Mouse (Mus musculus) MEL (cell line): ENCODE data around the gene Tubb2b. TPM values are rescaled to one million over a fixed set of nuclear protein-coding genes. Genes with fewer than 3 reads are reported as not detected.
A peak's percentile ranks its signal among the peaks of the same experiment; 100 is the strongest.

Source experiments
- DNase-seq: peaks from one replicate; pipeline ENCODE4 v3.0.0; 2011; ENCODE audit warnings: low read depth, low spot score
- H3K27ac ChIP-seq: 2 replicates; pipeline ENCODE4 v1.5.1; 2012; ENCODE audit warnings: low read depth, mild to moderate bottlenecking, control low read depth, low read length, moderate library complexity; ENCODE audit not compliant: control insufficient read depth
- H3K27me3 ChIP-seq, 2 experiments: fragments of 150-350 bp in 1 of 2; sonication (generic) in 1 of 2; 2 replicates each; pipeline ENCODE4 v1.6.1; 2012; ENCODE audit warnings: low read length in 2 of 2, mild to moderate bottlenecking in 2 of 2, improper control_type of control experiment in 1 of 2, moderate library complexity in 1 of 2; ENCODE audit not compliant: insufficient read depth in 2 of 2, control insufficient read depth in 1 of 2
- H3K36me3 ChIP-seq, 2 experiments: 2 replicates each; pipeline ENCODE4 v1.6.1; 2012 to 2014; ENCODE audit warnings: low read length in 2 of 2, improper control_type of control experiment in 1 of 2, inconsistent platforms in 1 of 2, mild to moderate bottlenecking in 1 of 2; ENCODE audit not compliant: insufficient read depth in 2 of 2, control insufficient read depth in 1 of 2
- H3K4me1 ChIP-seq, 2 experiments: fragments of 150-350 bp in 1 of 2; sonication (generic) in 1 of 2; 2 replicates each; pipeline ENCODE4 v1.6.1; 2012; ENCODE audit warnings: low read length in 2 of 2, improper control_type of control experiment in 1 of 2, mild to moderate bottlenecking in 1 of 2; ENCODE audit not compliant: insufficient read depth in 2 of 2, control insufficient read depth in 1 of 2
- H3K4me3 ChIP-seq, 2 experiments: fragments of 150-350 bp in 1 of 2; sonication (generic) in 1 of 2; 2 replicates each; pipeline ENCODE4 v1.5.1; 2012; ENCODE audit warnings: low read depth in 2 of 2, low read length in 2 of 2, mild to moderate bottlenecking in 2 of 2, moderate library complexity in 2 of 2, control low read depth in 1 of 2, improper control_type of control experiment in 1 of 2; ENCODE audit not compliant: control insufficient read depth in 1 of 2, insufficient read depth in 1 of 2
- H3K79me2 ChIP-seq: 2 replicates; pipeline ENCODE4 v1.6.1; 2012; ENCODE audit warnings: mild to moderate bottlenecking, low read length, moderate library complexity; ENCODE audit not compliant: control insufficient read depth, poor library complexity, insufficient read depth
- H3K9ac ChIP-seq: 2 replicates; pipeline ENCODE4 v1.6.1; 2012; ENCODE audit warnings: low read depth, mild to moderate bottlenecking, control low read depth, low read length, moderate library complexity; ENCODE audit not compliant: control insufficient read depth, poor library complexity, severe bottlenecking
- H3K9me3 ChIP-seq: fragments of 150-350 bp; sonication (generic); replicated peaks from 2 replicates; pipeline ENCODE4 v1.6.1; 2012; ENCODE audit warnings: mild to moderate bottlenecking, low read length, improper control_type of control experiment, moderate library complexity; ENCODE audit not compliant: insufficient read depth
- BHLHE40 ChIP-seq: IDR thresholded peaks from 2 replicates; pipeline ENCODE4 v1.6.1; 2012; ENCODE audit warnings: low read depth, mild to moderate bottlenecking, inconsistent platforms, low read length, improper control_type of control experiment, borderline replicate concordance
- CHD2 ChIP-seq: IDR thresholded peaks from 2 replicates; pipeline ENCODE4 v1.6.1; 2011; ENCODE audit warnings: low read length, improper control_type of control experiment
- CTCF ChIP-seq, 3 experiments: IDR thresholded peaks in 2 of 3; conservative IDR thresholded peaks in 1 of 3; 2 replicates each; pipeline ENCODE4 v1.5.1; 2011 to 2012; ENCODE audit warnings: low read length in 3 of 3, low read depth in 2 of 3, mild to moderate bottlenecking in 2 of 3, improper control_type of control experiment in 1 of 3, inconsistent platforms in 1 of 3, mixed read lengths in 1 of 3, moderate library complexity in 1 of 3; ENCODE audit not compliant: control insufficient read depth in 1 of 3, insufficient read depth in 1 of 3, poor library complexity in 1 of 3, severe bottlenecking in 1 of 3
- E2F4 ChIP-seq: IDR thresholded peaks from 2 replicates; pipeline ENCODE4 v1.6.1; 2011; ENCODE audit warnings: low read depth, low read length, improper control_type of control experiment, borderline replicate concordance
- EP300 ChIP-seq, 2 experiments: IDR thresholded peaks; 2 replicates each; pipeline ENCODE4 v1.6.1; 2011; ENCODE audit warnings: improper control_type of control experiment in 2 of 2, low read length in 2 of 2, low read depth in 1 of 2, mild to moderate bottlenecking in 1 of 2
- ETS1 ChIP-seq: IDR thresholded peaks from 2 replicates; pipeline ENCODE4 v1.6.1; 2012; ENCODE audit warnings: low read depth, mild to moderate bottlenecking, inconsistent platforms, low read length, improper control_type of control experiment, moderate library complexity
- GABPA ChIP-seq: IDR thresholded peaks from 2 replicates; pipeline ENCODE4 v1.6.1; 2012; ENCODE audit warnings: low read depth, mild to moderate bottlenecking, inconsistent platforms, low read length, improper control_type of control experiment, moderate library complexity
- JUND ChIP-seq: IDR thresholded peaks from 2 replicates; pipeline ENCODE4 v1.6.1; 2011; ENCODE audit warnings: low read depth, mild to moderate bottlenecking, improper control_type of control experiment, low read length
- KAT2A ChIP-seq: conservative IDR thresholded peaks from 2 replicates; pipeline ENCODE4 v1.6.1; 2012; ENCODE audit warnings: low read depth, low read length, improper control_type of control experiment, inconsistent platforms
- MAX ChIP-seq: IDR thresholded peaks from 2 replicates; pipeline ENCODE4 v1.6.1; 2011; ENCODE audit warnings: low read length, improper control_type of control experiment
- MEF2A ChIP-seq: IDR thresholded peaks from 2 replicates; pipeline ENCODE4 v1.6.1; 2014; ENCODE audit warnings: low read depth, mild to moderate bottlenecking, inconsistent platforms, low read length, improper control_type of control experiment; ENCODE audit not compliant: poor library complexity, insufficient replicate concordance, severe bottlenecking; ENCODE audit errors: extremely low read depth
- MXI1 ChIP-seq: IDR thresholded peaks from 2 replicates; pipeline ENCODE4 v1.6.1; 2011; ENCODE audit warnings: mild to moderate bottlenecking, low read depth, low read length, improper control_type of control experiment
- MYB ChIP-seq: IDR thresholded peaks from 2 replicates; pipeline ENCODE4 v1.6.1; 2011; ENCODE audit warnings: mild to moderate bottlenecking, low read depth, low read length, improper control_type of control experiment
- MYC ChIP-seq: IDR thresholded peaks from 2 replicates; pipeline ENCODE4 v1.6.1; 2011; ENCODE audit warnings: low read depth, mild to moderate bottlenecking, low read length, improper control_type of control experiment, moderate library complexity
- POLR2A ChIP-seq, 2 experiments: IDR thresholded peaks; 2 replicates each; pipeline ENCODE4 v1.6.1; 2011 to 2012; ENCODE audit warnings: low read length in 2 of 2, mild to moderate bottlenecking in 2 of 2, control low read depth in 1 of 2, improper control_type of control experiment in 1 of 2, low read depth in 1 of 2, moderate library complexity in 1 of 2; ENCODE audit not compliant: control insufficient read depth in 1 of 2, insufficient read depth in 1 of 2, poor library complexity in 1 of 2
- POLR2AphosphoS2 ChIP-seq: IDR thresholded peaks from 2 replicates; pipeline ENCODE4 v1.6.1; 2011; ENCODE audit warnings: low read length, improper control_type of control experiment
- SIN3A ChIP-seq: IDR thresholded peaks from 2 replicates; pipeline ENCODE4 v1.6.1; 2012; ENCODE audit warnings: low read length, improper control_type of control experiment, inconsistent platforms
- TAL1 ChIP-seq: IDR thresholded peaks from 2 replicates; pipeline ENCODE4 v1.6.1; 2012; ENCODE audit warnings: mild to moderate bottlenecking, inconsistent platforms, low read length, moderate library complexity, mixed read lengths
- TBP ChIP-seq: IDR thresholded peaks from 2 replicates; pipeline ENCODE4 v1.8.0; 2011; ENCODE audit warnings: low read depth, low read length, improper control_type of control experiment
- TCF12 ChIP-seq: IDR thresholded peaks from 2 replicates; pipeline ENCODE4 v1.6.1; 2014; ENCODE audit warnings: low read depth, mild to moderate bottlenecking, inconsistent platforms, low read length, improper control_type of control experiment, moderate library complexity
- UBTF ChIP-seq: IDR thresholded peaks from 2 replicates; pipeline ENCODE4 v1.6.1; 2012; ENCODE audit warnings: low read depth, mild to moderate bottlenecking, inconsistent platforms, low read length, improper control_type of control experiment, moderate library complexity, borderline replicate concordance; ENCODE audit not compliant: insufficient read depth
- USF1 ChIP-seq: IDR thresholded peaks from 2 replicates; pipeline ENCODE4 v1.6.1; 2014; ENCODE audit warnings: low read depth, mild to moderate bottlenecking, inconsistent platforms, low read length, improper control_type of control experiment, moderate library complexity
- USF2 ChIP-seq, 2 experiments: IDR thresholded peaks; 2 replicates each; pipeline ENCODE4 v1.6.1; 2011 to 2012; ENCODE audit warnings: improper control_type of control experiment in 2 of 2, low read length in 2 of 2, borderline replicate concordance in 1 of 2, inconsistent platforms in 1 of 2, low read depth in 1 of 2, mild to moderate bottlenecking in 1 of 2; ENCODE audit not compliant: insufficient read depth in 1 of 2
- ZC3H11A ChIP-seq: IDR thresholded peaks from 2 replicates; pipeline ENCODE4 v1.6.1; 2012; ENCODE audit warnings: low read depth, mild to moderate bottlenecking, inconsistent platforms, low read length, improper control_type of control experiment
- ZKSCAN1 ChIP-seq: IDR thresholded peaks from 2 replicates; pipeline ENCODE4 v1.6.1; 2012; ENCODE audit warnings: low read depth, mild to moderate bottlenecking, inconsistent platforms, low read length, improper control_type of control experiment, moderate library complexity
- ZMIZ1 ChIP-seq: IDR thresholded peaks from 2 replicates; pipeline ENCODE4 v1.6.1; 2012; ENCODE audit warnings: low read depth, mild to moderate bottlenecking, inconsistent platforms, low read length, improper control_type of control experiment, moderate library complexity
- polyA plus RNA-seq, 2 experiments: library from polyadenylated mRNA; stranded (reverse) in 1 of 2; unstranded in 1 of 2; fragments of >175 nt in 1 of 2; fragments of >200 nt in 1 of 2; gene quantifications; 2 replicates each; pipeline versions ENCODE4 v1.2.1 to v1.2.4; 2012; ENCODE audit warnings: low replicate concordance in 2 of 2, low read depth in 1 of 2; ENCODE audit not compliant: insufficient read length in 2 of 2, insufficient read depth in 1 of 2, missing spikeins in 1 of 2
- total RNA-seq: library from RNA; depleted of rRNA; stranded (reverse); fragments of 300-350 nt; gene quantifications from 2 replicates; pipeline ENCODE4 v1.2.3, GENCODE M21; 2012

Gene Tubb2b
- total and polyA plus RNA-seq, 3 experiments, result 1.4 to 10.6 TPM; not detected in 1

DNA sequence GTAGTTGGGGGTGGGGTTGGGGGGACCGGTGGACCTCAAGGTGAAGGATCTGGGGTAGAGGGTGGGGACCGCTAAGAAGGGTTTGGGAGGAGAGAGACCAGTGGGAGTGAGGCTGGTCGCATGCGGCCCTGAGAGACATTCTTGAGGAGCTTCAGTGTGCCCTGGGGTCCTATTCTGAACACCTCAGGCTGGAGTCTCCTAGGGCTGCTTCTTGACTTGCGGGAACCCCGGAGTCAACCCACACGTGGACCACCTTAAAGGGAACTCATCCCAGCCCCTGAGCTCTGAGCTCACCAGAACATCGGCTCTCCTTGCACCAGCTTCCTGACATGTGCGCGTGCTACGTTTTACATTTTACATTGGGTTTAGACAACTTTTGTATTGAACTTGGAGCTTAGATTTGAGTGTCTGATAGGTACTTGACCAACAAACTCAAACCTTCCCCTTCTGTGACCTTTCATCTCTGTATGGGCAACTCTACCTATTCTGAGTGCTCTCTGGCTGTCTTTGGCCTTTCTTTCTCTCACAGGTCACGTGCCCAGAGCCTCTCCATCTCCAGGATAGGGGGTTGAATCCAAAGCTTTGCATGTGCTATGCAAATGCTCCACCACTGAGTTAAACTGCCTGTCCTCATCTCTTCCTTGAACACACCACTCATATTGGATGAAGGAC lies 33.2 kb upstream of the Tubb2b start:
- H3K79me2 ChIP-seq, result peaks cover 14% of the 10 kb centered on the region
- peaks cover 0 to 10% of the 10 kb centered on the region in 2 experiments; a peak in 2 of 4 replicates for H3K36me3 ChIP-seq
- no peaks in the 10 kb centered on the region for H3K9me3 ChIP-seq
- no peak for DNase-seq
- peak overlapping the region; percentile 74 for H3K9ac ChIP-seq
- H3K27ac ChIP-seq, result peak overlapping the region; percentile 51
- TF ChIP-seq ZMIZ1, result no peak
- peak; percentile 86 for TF ChIP-seq MXI1
- TF ChIP-seq USF2 (IDR thresholded peaks at IDR 0.05; ENCODE audit: borderline replicate concordance in 1 of 2, insufficient read depth in 1 of 2, low read depth in 1 of 2, low read length in 2 of 2), result peak in 1 of 2 experiments; percentile 60; a peak in 2 of 4 replicates
- TF ChIP-seq MYC, result peak; percentile 78; the same call in 1 of the 2 replicates
- no peak for TF ChIP-seq E2F4
- TF ChIP-seq MAX, result peak; percentile 67
- TF ChIP-seq TCF12, result no peak
- TF ChIP-seq USF1, result peak; percentile 89
- no peak for TF ChIP-seq UBTF
- peak in 1 of 2 experiments; percentile 5; a peak in 2 of 4 replicates for TF ChIP-seq POLR2A (IDR thresholded peaks at IDR 0.05; ENCODE audit: control insufficient read depth in 1 of 2, insufficient read depth in 1 of 2, low read depth in 1 of 2, low read length in 2 of 2, poor library complexity in 1 of 2)
- peak; percentile 52; the same call in 1 of the 2 replicates for TF ChIP-seq BHLHE40
- peaks cover 0 to 9% of the 10 kb centered on the region in 2 experiments; a peak in 1 of 4 replicates for H3K4me1 ChIP-seq
- no peaks in the 10 kb centered on the region for H3K27me3 ChIP-seq
- H3K4me3 ChIP-seq, result peak overlapping the region; percentile 76 to 97

GRCm38 (mm10) chr13:34162491-34163303 lies 32.4 kb upstream of the Tubb2b start, which contains the start of gene Psmg4:
Gene Psmg4 (plus strand): TSS chr13:34162964.
- DNase-seq, result peak; percentile 95
- TF ChIP-seq CTCF (IDR thresholded peaks at IDR 0.05 in 2 of 3, conservative IDR thresholded peaks at IDR 0.05 in 1 of 3; ENCODE audit: control insufficient read depth in 1 of 3, insufficient read depth in 1 of 3, low read depth in 2 of 3, low read length in 3 of 3, poor library complexity in 1 of 3, severe bottlenecking in 1 of 3), result no peak
- TF ChIP-seq MYC, result peak; percentile 73; the same call in 1 of the 2 replicates
- TF ChIP-seq USF2 (IDR thresholded peaks at IDR 0.05; ENCODE audit: borderline replicate concordance in 1 of 2, insufficient read depth in 1 of 2, low read depth in 1 of 2, low read length in 2 of 2), result no peak
- no peak for TF ChIP-seq MYB
- peak; percentile 67; the same call in 1 of the 2 replicates for TF ChIP-seq TBP
- peak; percentile 82 for TF ChIP-seq SIN3A
- no peak for TF ChIP-seq GABPA
- TF ChIP-seq MEF2A, result 0 out of 2 replicates have a peak, but pooled peaks have one; percentile 46
- 0 out of 2 replicates have a peak, but pooled peaks have one; percentile 37 for TF ChIP-seq ETS1
- TF ChIP-seq ZC3H11A, result no peak
- peak; percentile 90 for TF ChIP-seq MXI1
- TF ChIP-seq JUND, result no peak
- no peak for TF ChIP-seq CHD2
- peak; percentile 83; the same call in 1 of the 2 replicates for TF ChIP-seq POLR2AphosphoS2
- TF ChIP-seq EP300 (IDR thresholded peaks at IDR 0.05; ENCODE audit: low read depth in 1 of 2, low read length in 2 of 2), result peak in 1 of 2 experiments; percentile 12; a peak in 1 of 4 replicates
- TF ChIP-seq UBTF, result no peak
- TF ChIP-seq KAT2A, result no peak; the same call in 1 of the 2 replicates
- TF ChIP-seq TAL1, result no peak
- no peak for TF ChIP-seq ZKSCAN1

More at GRCm38 (mm10) chr13:34162491-34163303, 32.4 kb upstream of the Tubb2b start, which contains the start of gene Psmg4:
- H3K27me3 ChIP-seq, result no peaks in the 10 kb centered on the region
- H3K9me3 ChIP-seq, result no peaks in the 10 kb centered on the region
- peak within 1 kb of the TSS; percentile 76 to 97 for H3K4me3 ChIP-seq
- H3K36me3 ChIP-seq, result peaks cover 0 to 10% of the 10 kb centered on the region in 2 experiments; a peak in 2 of 4 replicates
- H3K27ac ChIP-seq, result peak within 1 kb of the TSS; percentile 91
- peak within 1 kb of the TSS; percentile 83 for H3K9ac ChIP-seq
- H3K79me2 ChIP-seq, result peaks cover 14% of the 10 kb centered on the region
- peaks cover 0 to 9% of the 10 kb centered on the region in 2 experiments; a peak in 1 of 4 replicates for H3K4me1 ChIP-seq
